19 mouse cellular contexts compared by ENCODE assay signal in genomic region chr10:118506154-118506553, GRCm38 (mm10).
DNase-seq lines count a peak whose midpoint lies in the region; ATAC-seq and TF ChIP-seq lines count a peak whose summit lies in the region.
"Had no signal": no experiment of that assay in that cellular context is flagged by ENCODE, and none has a peak within 500 bp of the region (broad histone marks: within the 10 kb centered on the region; RNA-seq: fewer than 3 reads in every experiment).

No protein-coding gene starts in this region.

- no peaks in the 10 kb centered on the region for H3K36me3 ChIP-seq in midbrain, embryonic 12.5 days
- no peaks in the 10 kb centered on the region for H3K36me3 ChIP-seq in midbrain, postnatal 0 days (ENCODE audit: insufficient read depth, low read length)
- H3K36me3 ChIP-seq in midbrain, embryonic 13.5 days = no peaks in the 10 kb centered on the region
- H3K36me3 ChIP-seq: forebrain, embryonic 15.5 days; heart, embryonic 15.5 days; limb, embryonic 12.5 days; liver, embryonic 13.5 days had no signal

- no peaks in the 10 kb centered on the region for H3K27me3 ChIP-seq in midbrain, embryonic 12.5 days
- H3K27me3 ChIP-seq in midbrain, postnatal 0 days (ENCODE audit: insufficient read depth, low read length) = no peaks in the 10 kb centered on the region
- no peaks in the 10 kb centered on the region for H3K27me3 ChIP-seq in midbrain, embryonic 13.5 days
- H3K27me3 ChIP-seq: forebrain, embryonic 15.5 days; heart, embryonic 15.5 days; limb, embryonic 12.5 days; liver, embryonic 13.5 days had no signal

- TF ChIP-seq CTCF in midbrain, postnatal 0 days (IDR thresholded peaks at IDR 0.05) = no peak

- no peak overlapping the region for H3K27ac ChIP-seq in midbrain, embryonic 12.5 days (replicated peaks)
- H3K27ac ChIP-seq in midbrain, postnatal 0 days (ENCODE audit: low read depth, low read length) = no peak overlapping the region
- H3K27ac ChIP-seq in midbrain, embryonic 13.5 days = no peak overlapping the region
- H3K27ac ChIP-seq: forebrain, embryonic 15.5 days; gastrocnemius, adult 2 months; heart, embryonic 15.5 days; limb, embryonic 12.5 days; liver, embryonic 13.5 days had no signal

- H3K9ac ChIP-seq in midbrain, embryonic 12.5 days (replicated peaks) = no peak overlapping the region
- no peak overlapping the region for H3K9ac ChIP-seq in midbrain, postnatal 0 days (replicated peaks; ENCODE audit: low read length, poor library complexity, severe bottlenecking)
- H3K9ac ChIP-seq in midbrain, embryonic 13.5 days (replicated peaks) = no peak overlapping the region
- H3K9ac ChIP-seq: forebrain, embryonic 15.5 days; heart, embryonic 15.5 days; limb, embryonic 12.5 days; liver, embryonic 13.5 days had no signal

- H3K9me3 ChIP-seq in midbrain, embryonic 12.5 days = no peaks in the 10 kb centered on the region
- H3K9me3 ChIP-seq in midbrain, postnatal 0 days (ENCODE audit: low read length) = no peaks in the 10 kb centered on the region
- no peaks in the 10 kb centered on the region for H3K9me3 ChIP-seq in midbrain, embryonic 13.5 days
- H3K9me3 ChIP-seq: forebrain, embryonic 15.5 days; heart, embryonic 15.5 days; limb, embryonic 12.5 days; liver, embryonic 13.5 days had no signal

- peaks cover 3% of the 10 kb centered on the region for H3K4me1 ChIP-seq in midbrain, embryonic 12.5 days
- H3K4me1 ChIP-seq in midbrain, postnatal 0 days (ENCODE audit: insufficient read depth, low read length) = no peaks in the 10 kb centered on the region
- peaks cover 6% of the 10 kb centered on the region for H3K4me1 ChIP-seq in midbrain, embryonic 13.5 days (replicated peaks)
- H3K4me1 ChIP-seq: forebrain, embryonic 15.5 days; heart, embryonic 15.5 days; limb, embryonic 12.5 days; liver, embryonic 13.5 days had no signal

- H3K4me3 ChIP-seq in midbrain, embryonic 12.5 days = no peak overlapping the region
- no peak overlapping the region for H3K4me3 ChIP-seq in midbrain, postnatal 0 days (ENCODE audit: low read depth, low read length)
- H3K4me3 ChIP-seq in midbrain, embryonic 13.5 days (replicated peaks) = no peak overlapping the region
- H3K4me3 ChIP-seq: forebrain, embryonic 15.5 days; gastrocnemius, adult 2 months; heart, embryonic 15.5 days; limb, embryonic 12.5 days; liver, embryonic 13.5 days had no signal

- DNase-seq in midbrain, postnatal 0 days (ENCODE audit: low spot score) = no peak
- DNase-seq in Muller cell, postnatal 12 days (ENCODE audit: inconsistent ontology term) = peak; percentile 42
- DNase-seq in embryo, embryonic 11.5 days (ENCODE audit: low read depth, low spot score) = peak; percentile 8
- no peak for DNase-seq in frontal cortex, postnatal 10 days (ENCODE audit: low spot score in 2 of 2)
- no peak for DNase-seq in thymus, postnatal 25 days
- DNase-seq in gastrocnemius, postnatal 25 days = no peak
- DNase-seq: adrenal gland, postnatal 14 days; cerebellum, adult 2 months; gastrocnemius, adult 2 months; heart, adult 18-20 months; kidney, adult 9 months; kidney, postnatal 36 days; liver, embryonic 13.5 days; thymus, postnatal 36 days had no signal

- ATAC-seq in midbrain, embryonic 12.5 days (ENCODE audit: low FRiP score, low read depth) = peak; percentile 76
- no peak for ATAC-seq in midbrain, postnatal 0 days (ENCODE audit: low FRiP score)
- peak; percentile 53; the same call in 1 of the 2 replicates for ATAC-seq in midbrain, embryonic 13.5 days
- ATAC-seq: forebrain, embryonic 15.5 days had no signal

- 40% methylated on average over 4 of the region's 4 CpGs for WGBS in midbrain, embryonic 12.5 days
- WGBS in midbrain, postnatal 0 days = 29% methylated on average over 4 of the region's 4 CpGs
- 36% methylated on average over 4 of the region's 4 CpGs for WGBS in midbrain, embryonic 13.5 days

- H3K4me2 ChIP-seq in midbrain, embryonic 12.5 days (replicated peaks) = no peak overlapping the region
- H3K4me2 ChIP-seq in midbrain, postnatal 0 days (ENCODE audit: low read depth, low read length, poor library complexity, severe bottlenecking) = no peak overlapping the region
- no peak overlapping the region for H3K4me2 ChIP-seq in midbrain, embryonic 13.5 days (replicated peaks)
- H3K4me2 ChIP-seq: forebrain, embryonic 15.5 days; heart, embryonic 15.5 days; limb, embryonic 12.5 days; liver, embryonic 13.5 days had no signal

Comparison
In these comparisons a context has a peak if more than half of its experiments do, and no peak if none do; other contexts are left out.
1. DNase-seq: peak in Muller cell, postnatal 12 days (single experiment) and embryo, embryonic 11.5 days (single experiment); none in midbrain, postnatal 0 days (single experiment), frontal cortex, postnatal 10 days (0 of 2), thymus, postnatal 25 days (single experiment) and gastrocnemius, postnatal 25 days (single experiment).